Mouse (Mus musculus) c-Kit-positive CD71-positive TER-119-negative erythroid progenitor cells, embryonic 14.5 days (primary cell): ENCODE measurements around the gene Clspn.

Experiments
- DNase-seq: peaks from one replicate; pipeline ENCODE4 v3.0.0-alpha.2; 2013; ENCODE audit warnings: low read depth

The Clspn gene

DNA sequence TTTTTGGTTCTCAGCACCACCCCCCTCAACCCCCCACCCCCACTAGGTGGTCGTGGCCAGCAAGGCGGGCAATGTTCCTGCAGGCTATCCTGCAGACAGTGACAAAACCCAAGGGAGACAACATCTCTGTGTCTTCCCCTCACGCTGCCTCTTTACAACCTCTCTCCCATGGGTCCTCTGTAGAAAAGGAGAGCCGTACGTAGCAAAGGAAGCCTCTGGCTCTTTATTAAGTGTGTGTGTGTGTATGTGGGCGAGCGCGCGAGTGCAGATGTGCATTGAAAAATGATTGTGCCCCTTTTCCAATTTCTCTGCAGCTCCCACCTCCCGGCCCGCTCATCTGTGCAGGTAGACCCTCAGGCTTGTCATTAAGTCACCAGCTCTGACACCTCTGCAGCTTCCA lies 79.6 kb downstream of the Clspn start:
- no peak for DNase-seq

GRCm38 (mm10) chr4:126637446-126637845 lies 80.7 kb downstream of the Clspn start:
- DNase-seq: no peak

GRCm38 (mm10) chr4:126639339-126639738 lies 82.6 kb downstream of the Clspn start:
- no peak for DNase-seq

GRCm38 (mm10) chr4:126641901-126642300 lies 85.2 kb downstream of the Clspn start:
- no peak for DNase-seq
